Mouse (Mus musculus) myocyte (in vitro differentiated cells): Measurements from ENCODE around the gene Ciz1.

Source experiments
- CEBPB ChIP-seq: IDR thresholded peaks from 2 replicates; pipeline ENCODE4 v1.6.1; 2011; ENCODE audit warnings: mild to moderate bottlenecking, moderate library complexity; ENCODE audit not compliant: poor library complexity, insufficient read depth, severe bottlenecking
- E2F4 ChIP-seq: IDR thresholded peaks from one replicate; pipeline ENCODE4 v1.6.1; 2011; ENCODE audit warnings: mild to moderate bottlenecking, control low read depth, moderate library complexity; ENCODE audit not compliant: insufficient read depth
- MAX ChIP-seq: IDR thresholded peaks from one replicate; pipeline ENCODE4 v1.6.1; 2011; ENCODE audit warnings: low read depth, mild to moderate bottlenecking, control low read depth
- MYOD1 ChIP-seq, 3 experiments: IDR thresholded peaks; one replicate each; pipeline ENCODE4 v1.6.1; 2011; ENCODE audit warnings: control low read depth in 2 of 3, low read depth in 2 of 3, mild to moderate bottlenecking in 2 of 3, moderate library complexity in 1 of 3; ENCODE audit not compliant: insufficient read length in 2 of 3, control insufficient read depth in 1 of 3
- POLR2A ChIP-seq: IDR thresholded peaks from one replicate; pipeline ENCODE4 v1.6.1; 2011; ENCODE audit warnings: low read depth, mild to moderate bottlenecking, control low read depth, moderate library complexity; ENCODE audit not compliant: insufficient read length
- POLR2AphosphoS2 ChIP-seq: IDR thresholded peaks from one replicate; pipeline ENCODE4 v1.6.1; 2011; ENCODE audit warnings: low read depth, control low read depth; ENCODE audit not compliant: insufficient read length
- REST ChIP-seq: IDR thresholded peaks from one replicate; pipeline ENCODE4 v1.6.1; 2011; ENCODE audit warnings: mild to moderate bottlenecking, control low read depth, moderate library complexity; ENCODE audit not compliant: insufficient read depth, insufficient read length
- SRF ChIP-seq: IDR thresholded peaks from one replicate; pipeline ENCODE4 v1.6.1; 2011; ENCODE audit warnings: low read depth; ENCODE audit not compliant: control insufficient read depth, insufficient read length
- TCF12 ChIP-seq: IDR thresholded peaks from one replicate; pipeline ENCODE4 v1.6.1; 2011; ENCODE audit warnings: mild to moderate bottlenecking, control low read depth; ENCODE audit not compliant: poor library complexity, insufficient read depth, severe bottlenecking
- USF1 ChIP-seq: IDR thresholded peaks from one replicate; pipeline ENCODE4 v1.6.1; 2011; ENCODE audit warnings: low read depth, mild to moderate bottlenecking, control low read depth, moderate library complexity

DNA sequence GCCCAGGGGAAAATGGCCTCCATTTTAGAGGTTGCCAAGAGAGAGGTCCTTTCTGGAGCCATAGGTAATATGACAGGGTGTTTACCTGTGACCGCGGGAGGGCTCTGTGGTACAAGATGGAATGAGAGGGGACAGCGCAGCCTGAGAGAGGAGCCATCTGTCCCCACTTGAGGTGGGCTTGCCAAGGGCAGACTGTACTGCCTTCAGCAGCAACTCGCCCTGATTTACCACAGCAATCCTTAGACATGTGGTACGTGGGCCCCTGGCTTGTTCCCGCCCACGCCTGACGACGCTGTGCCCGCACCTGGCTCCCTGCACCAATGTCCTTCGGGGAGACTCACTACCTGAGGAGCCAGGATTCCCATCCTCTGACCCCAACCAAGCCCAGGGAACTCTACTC, 3.8 kb upstream of the Ciz1 start:
- TF ChIP-seq POLR2A (no peak), MAX (no peak), POLR2AphosphoS2 (no peak), USF1 (no peak), CEBPB (no peak), SRF (no peak), TCF12 (no peak), MYOD1 (IDR thresholded peaks at IDR 0.05; ENCODE audit: control insufficient read depth in 1 of 3, insufficient read length in 2 of 3, low read depth in 2 of 3) (no peak), E2F4 (no peak), REST (no peak)
